Mouse (Mus musculus): ENCODE data around the gene Tjp2. TPM values are rescaled to one million over a fixed set of nuclear protein-coding genes. Genes with fewer than 3 reads are reported as not detected.
"Not testable (repeated sequence)": the region's sequence is repeated elsewhere in the genome, so short reads cannot be mapped to it uniquely, and the experiment has no call there.

The Tjp2 gene
- polyA plus RNA-seq, 1 experiment, result 19.3 TPM

DNA sequence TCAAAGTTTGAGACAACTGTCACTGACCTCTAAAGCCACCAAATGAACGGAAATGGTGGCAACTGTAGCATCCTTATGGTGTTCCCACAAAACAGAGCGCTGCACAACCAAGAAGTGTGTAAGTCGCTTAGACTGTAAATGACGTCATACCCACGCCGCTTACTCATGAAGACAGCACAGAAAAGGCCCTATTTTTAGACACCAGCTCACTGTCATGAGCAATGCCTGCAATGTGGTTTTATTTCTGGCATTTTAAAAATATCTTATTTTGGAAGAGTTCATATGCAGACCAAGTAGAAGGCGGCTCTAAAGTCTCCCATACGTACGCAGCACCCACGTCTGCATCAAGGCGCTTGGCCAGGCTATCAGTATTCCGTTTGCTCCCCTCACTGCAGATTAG is 117.1 kb downstream of the Tjp2 start:
- TF ChIP-seq POLR2A (IDR thresholded peaks at IDR 0.05; ENCODE audit: control insufficient read depth, low read depth, low read length), result no peak
- no peak for TF ChIP-seq CTCF (IDR thresholded peaks at IDR 0.05; ENCODE audit: control insufficient read depth, insufficient read depth, insufficient replicate concordance, low read depth, low read length)
- H3K27ac ChIP-seq (ENCODE audit: control insufficient read depth, insufficient read depth, low read depth, low read length), result no peak overlapping the region
- no peaks in the 10 kb centered on the region for H3K4me1 ChIP-seq (ENCODE audit: control insufficient read depth, insufficient read depth, low read length)
- no peaks in the 10 kb centered on the region for H3K36me3 ChIP-seq (ENCODE audit: control insufficient read depth, insufficient read depth, low read length)
- no peak overlapping the region for H3K4me3 ChIP-seq (ENCODE audit: control insufficient read depth, low read depth, low read length)
- no peaks in the 10 kb centered on the region for H3K27me3 ChIP-seq (ENCODE audit: control insufficient read depth, insufficient read depth, low read length)

GRCm38 (mm10) chr19:24103802-24104201 is 121.0 kb downstream of the Tjp2 start:
- Histone ChIP-seq H3K36me3 (ENCODE audit: control insufficient read depth, insufficient read depth, low read length) (no peaks in the 10 kb centered on the region), H3K27ac (ENCODE audit: control insufficient read depth, insufficient read depth, low read depth, low read length) (no peak overlapping the region), H3K4me1 (ENCODE audit: control insufficient read depth, insufficient read depth, low read length) (no peaks in the 10 kb centered on the region), H3K4me3 (ENCODE audit: control insufficient read depth, low read depth, low read length) (no peak overlapping the region), H3K27me3 (ENCODE audit: control insufficient read depth, insufficient read depth, low read length) (no peaks in the 10 kb centered on the region)
- TF ChIP-seq POLR2A (IDR thresholded peaks at IDR 0.05; ENCODE audit: control insufficient read depth, low read depth, low read length) (no peak), CTCF (IDR thresholded peaks at IDR 0.05; ENCODE audit: control insufficient read depth, insufficient read depth, insufficient replicate concordance, low read depth, low read length) (no peak)

- TF ChIP-seq POLR2A (IDR thresholded peaks at IDR 0.05; ENCODE audit: control insufficient read depth, low read depth, low read length) (no peak), CTCF (IDR thresholded peaks at IDR 0.05; ENCODE audit: control insufficient read depth, insufficient read depth, insufficient replicate concordance, low read depth, low read length) (no peak)
- no peak overlapping the region for H3K4me3 ChIP-seq (ENCODE audit: control insufficient read depth, low read depth, low read length)
- H3K36me3 ChIP-seq (ENCODE audit: control insufficient read depth, insufficient read depth, low read length), result no peaks in the 10 kb centered on the region
- H3K4me1 ChIP-seq (ENCODE audit: control insufficient read depth, insufficient read depth, low read length), result peaks cover 4% of the 10 kb centered on the region; the same call in 1 of the 2 replicates
- no peaks in the 10 kb centered on the region for H3K27me3 ChIP-seq (ENCODE audit: control insufficient read depth, insufficient read depth, low read length)
- no peak overlapping the region for H3K27ac ChIP-seq (ENCODE audit: control insufficient read depth, insufficient read depth, low read depth, low read length)
Measured at GRCm38 (mm10) chr19:24102562-24103126, 122.2 kb downstream of the Tjp2 start.

DNA sequence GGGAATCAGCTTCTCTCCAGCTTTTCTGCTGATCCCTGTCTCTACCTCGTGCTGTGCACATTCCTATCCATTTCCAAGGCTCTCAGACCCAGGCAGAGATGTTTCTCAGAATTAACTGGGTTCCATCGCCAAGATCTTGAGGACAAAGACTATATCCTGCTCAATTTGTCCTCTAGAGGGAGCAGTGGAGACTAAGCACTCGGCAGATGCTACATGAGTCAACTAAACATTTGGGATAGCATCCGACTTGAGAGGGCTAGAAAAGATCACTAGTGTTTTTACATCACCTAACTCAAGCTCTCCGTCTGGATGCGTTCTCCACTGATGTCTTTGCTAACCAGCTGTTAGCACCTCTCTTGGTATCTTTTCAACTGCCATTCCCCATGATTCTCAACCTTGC is 123.6 kb downstream of the Tjp2 start:
- no peak overlapping the region for H3K4me3 ChIP-seq (ENCODE audit: control insufficient read depth, low read depth, low read length)
- no peaks in the 10 kb centered on the region for H3K36me3 ChIP-seq (ENCODE audit: control insufficient read depth, insufficient read depth, low read length)
- peaks cover 4% of the 10 kb centered on the region; the same call in 1 of the 2 replicates for H3K4me1 ChIP-seq (ENCODE audit: control insufficient read depth, insufficient read depth, low read length)
- no peak overlapping the region for H3K27ac ChIP-seq (ENCODE audit: control insufficient read depth, insufficient read depth, low read depth, low read length)
- H3K27me3 ChIP-seq (ENCODE audit: control insufficient read depth, insufficient read depth, low read length), result no peaks in the 10 kb centered on the region
- TF ChIP-seq CTCF (IDR thresholded peaks at IDR 0.05; ENCODE audit: control insufficient read depth, insufficient read depth, insufficient replicate concordance, low read depth, low read length) (no peak), POLR2A (IDR thresholded peaks at IDR 0.05; ENCODE audit: control insufficient read depth, low read depth, low read length) (no peak)

DNA sequence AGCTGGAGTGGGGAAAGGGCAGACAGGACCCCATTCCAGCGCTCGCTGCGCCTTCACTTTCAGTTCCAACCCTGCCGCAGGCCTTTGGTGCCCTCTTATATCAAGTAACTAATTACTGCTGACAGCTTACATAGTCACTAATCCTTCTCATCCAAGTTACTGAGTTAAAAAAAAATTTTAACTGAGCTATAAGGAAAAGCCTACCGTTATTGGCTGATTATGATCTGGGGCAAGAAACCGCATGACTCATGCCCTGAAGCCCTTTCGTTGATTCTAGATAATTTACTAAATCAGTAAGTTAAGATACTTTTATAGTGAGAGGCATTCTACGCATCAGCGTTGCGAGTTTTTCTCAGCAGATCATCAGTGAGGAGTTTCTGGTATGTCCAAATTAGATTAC is 126.1 kb downstream of the Tjp2 start:
- TF ChIP-seq CTCF (IDR thresholded peaks at IDR 0.05; ENCODE audit: control insufficient read depth, insufficient read depth, insufficient replicate concordance, low read depth, low read length) (no peak), POLR2A (IDR thresholded peaks at IDR 0.05; ENCODE audit: control insufficient read depth, low read depth, low read length) (no peak)
- H3K4me3 ChIP-seq (ENCODE audit: control insufficient read depth, low read depth, low read length), result no peak overlapping the region
- H3K27ac ChIP-seq (ENCODE audit: control insufficient read depth, insufficient read depth, low read depth, low read length), result 0 out of 2 replicates have a peak overlapping the region, but pooled peaks have one; percentile 3
- H3K27me3 ChIP-seq (ENCODE audit: control insufficient read depth, insufficient read depth, low read length), result no peaks in the 10 kb centered on the region
- H3K4me1 ChIP-seq (ENCODE audit: control insufficient read depth, insufficient read depth, low read length), result peaks cover 4% of the 10 kb centered on the region; the same call in 1 of the 2 replicates
- no peaks in the 10 kb centered on the region for H3K36me3 ChIP-seq (ENCODE audit: control insufficient read depth, insufficient read depth, low read length)

GRCm38 (mm10) chr19:24097666-24098455 is 127.0 kb downstream of the Tjp2 start:
- Histone ChIP-seq H3K36me3 (ENCODE audit: control insufficient read depth, insufficient read depth, low read length) (no peaks in the 10 kb centered on the region), H3K27ac (ENCODE audit: control insufficient read depth, insufficient read depth, low read depth, low read length) (peak overlapping the region; percentile 32; the same call in 1 of the 2 replicates), H3K27me3 (ENCODE audit: control insufficient read depth, insufficient read depth, low read length) (no peaks in the 10 kb centered on the region), H3K4me3 (ENCODE audit: control insufficient read depth, low read depth, low read length) (no peak overlapping the region), H3K4me1 (ENCODE audit: control insufficient read depth, insufficient read depth, low read length) (peaks cover 4% of the 10 kb centered on the region; the same call in 1 of the 2 replicates)
- TF ChIP-seq POLR2A (IDR thresholded peaks at IDR 0.05; ENCODE audit: control insufficient read depth, low read depth, low read length), result no peak
- TF ChIP-seq CTCF (IDR thresholded peaks at IDR 0.05; ENCODE audit: control insufficient read depth, insufficient read depth, insufficient replicate concordance, low read depth, low read length), result no peak

DNA sequence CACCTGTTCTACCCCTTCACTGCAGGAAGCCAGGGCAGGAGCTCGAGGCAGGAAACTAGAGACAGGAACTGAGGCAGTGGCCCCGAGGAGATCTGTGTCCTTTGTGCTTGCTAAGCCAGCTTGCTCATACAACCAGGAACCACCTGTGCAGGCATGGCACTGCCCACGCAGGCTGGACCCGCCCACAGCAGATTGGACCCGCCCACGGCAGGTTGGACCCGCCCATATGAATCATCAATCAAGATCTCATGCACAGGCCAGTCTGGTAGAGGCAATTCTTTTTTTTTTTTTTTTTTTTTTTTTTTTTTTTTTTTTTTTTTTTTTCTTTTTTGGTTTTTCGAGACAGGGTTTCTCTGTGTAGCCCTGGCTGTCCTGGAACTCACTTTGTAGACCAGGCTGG is 132.8 kb downstream of the Tjp2 start:
- not testable (repeated sequence) for H3K4me3 ChIP-seq (ENCODE audit: control insufficient read depth, low read depth, low read length); H3K27me3 ChIP-seq (ENCODE audit: control insufficient read depth, insufficient read depth, low read length); H3K36me3 ChIP-seq (ENCODE audit: control insufficient read depth, insufficient read depth, low read length); H3K4me1 ChIP-seq (ENCODE audit: control insufficient read depth, insufficient read depth, low read length); H3K27ac ChIP-seq (ENCODE audit: control insufficient read depth, insufficient read depth, low read depth, low read length)

All from testis, adult 2 months (tissue).